Mouse (Mus musculus) R1 (cell line): ENCODE measurements around the gene Sorcs3.
A peak's percentile ranks its signal among the peaks of the same experiment; 100 is the strongest.

Experiments
- DNase-seq: peaks from one replicate; pipeline ENCODE4 v3.0.0-alpha.2; 2018; ENCODE audit warnings: low read depth, low spot score

The Sorcs3 gene

GRCm38 (mm10) chr19:48703763-48704162 lies 497.9 kb downstream of the Sorcs3 start:
- no peak for DNase-seq

- DNase-seq = no peak
Measured at GRCm38 (mm10) chr19:48706267-48706923, 500.6 kb downstream of the Sorcs3 start.

DNA sequence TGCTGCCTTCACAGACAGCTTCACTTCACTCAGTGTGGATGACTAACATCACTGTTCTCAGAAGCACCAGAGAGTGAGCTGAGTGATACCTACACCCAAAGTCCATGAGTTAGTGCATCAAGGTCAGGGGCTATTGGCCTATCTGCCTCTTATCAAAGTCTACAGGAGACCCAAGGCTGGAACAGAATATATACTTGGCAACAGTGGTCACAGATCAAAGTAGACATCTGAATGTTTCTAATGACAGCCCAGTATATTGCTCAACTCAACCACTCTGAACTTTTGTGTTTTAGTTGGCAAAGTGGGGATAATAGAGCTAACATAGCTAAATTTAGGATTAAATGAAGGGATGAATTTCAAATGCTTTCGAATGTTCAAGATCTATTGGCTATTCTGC lies 501.1 kb downstream of the Sorcs3 start:
- DNase-seq = no peak

DNA sequence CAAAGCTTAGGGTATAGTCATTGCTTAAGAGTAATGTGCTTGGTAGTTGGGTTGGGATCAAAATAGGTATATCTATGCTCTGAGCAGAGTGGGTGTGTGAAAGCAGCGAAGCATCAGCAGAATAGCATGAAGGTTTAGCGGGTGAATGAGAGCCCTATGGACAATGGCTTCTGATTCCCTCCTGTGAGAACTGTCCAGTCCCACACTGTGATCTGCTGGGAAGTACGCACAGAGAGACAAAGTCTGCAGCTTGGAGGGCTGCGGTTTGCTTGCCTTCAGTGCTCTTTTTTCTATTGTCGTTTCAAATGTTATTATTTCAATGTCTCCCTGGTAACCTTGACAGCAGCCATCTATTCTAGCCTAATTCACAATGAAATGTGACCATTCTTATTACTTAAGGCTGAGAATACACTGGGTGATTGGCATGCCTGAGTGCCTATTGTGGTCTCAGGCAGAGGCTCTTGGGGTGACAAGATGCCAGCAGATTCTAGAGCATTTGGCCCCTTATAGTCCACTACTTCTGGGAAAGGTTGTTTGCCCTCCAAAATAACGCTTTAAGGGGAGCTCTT lies 520.1 kb downstream of the Sorcs3 start:
- no peak for DNase-seq

DNA sequence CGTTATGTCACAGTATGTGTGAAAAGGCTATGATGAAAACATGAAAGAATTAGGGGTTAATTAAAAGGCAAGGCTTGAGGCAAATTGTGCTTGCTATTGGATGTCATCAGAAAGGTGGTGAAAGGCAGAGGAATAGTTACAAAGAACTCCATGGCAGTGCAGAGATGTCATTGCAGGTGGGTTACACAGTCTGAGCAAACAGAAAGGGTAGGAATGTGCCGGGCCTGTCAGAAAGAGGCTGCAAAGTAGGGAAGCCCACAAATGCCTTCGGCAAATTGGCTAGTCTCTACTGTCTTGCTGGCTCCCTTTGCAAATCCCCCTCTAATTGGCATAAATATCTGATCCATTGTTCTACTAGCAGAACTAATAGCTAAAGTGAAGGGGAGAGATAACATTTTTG lies 521.2 kb downstream of the Sorcs3 start:
- DNase-seq = no peak

- no peak for DNase-seq
Measured at GRCm38 (mm10) chr19:48727601-48728000, 521.8 kb downstream of the Sorcs3 start.

DNA sequence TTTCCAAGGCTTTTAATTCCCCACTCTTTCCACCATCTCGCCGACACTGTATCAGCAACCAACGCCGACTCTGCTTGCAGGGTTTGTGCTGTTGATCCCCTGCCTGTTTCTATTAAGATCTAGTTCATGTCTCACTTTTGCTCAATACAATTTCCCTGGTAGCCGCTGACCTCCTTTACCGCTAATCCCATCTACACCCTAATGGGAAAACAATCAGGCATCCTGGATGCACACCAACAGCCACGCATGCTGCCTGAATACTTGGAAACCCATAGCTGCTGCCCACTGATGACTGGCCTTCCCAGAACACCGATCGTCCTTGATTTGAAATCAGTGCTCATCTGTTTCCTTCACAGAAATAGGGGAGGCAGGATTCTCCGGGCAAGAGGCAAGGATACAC lies 525.9 kb downstream of the Sorcs3 start:
- no peak for DNase-seq

DNA sequence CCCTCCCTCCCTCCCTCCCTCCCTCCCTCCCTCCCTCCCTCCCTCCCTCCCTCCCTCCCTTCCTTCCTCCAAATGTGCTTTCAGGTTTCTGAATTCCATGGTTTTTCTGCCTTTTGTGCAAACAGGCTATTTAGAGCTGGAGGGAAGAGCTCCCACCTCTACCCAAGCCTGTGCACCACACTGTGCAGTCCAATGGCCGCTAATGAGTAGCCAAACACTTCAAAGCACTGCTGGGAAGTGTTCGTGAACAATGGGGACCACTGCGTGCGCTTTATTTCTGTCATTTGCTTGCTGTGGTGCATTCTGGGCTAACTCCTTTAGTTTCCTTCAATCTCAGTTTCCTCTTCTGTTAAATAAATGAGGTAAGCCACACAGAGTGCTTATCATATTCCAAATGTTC lies 528.5 kb downstream of the Sorcs3 start:
- DNase-seq = no peak

DNA sequence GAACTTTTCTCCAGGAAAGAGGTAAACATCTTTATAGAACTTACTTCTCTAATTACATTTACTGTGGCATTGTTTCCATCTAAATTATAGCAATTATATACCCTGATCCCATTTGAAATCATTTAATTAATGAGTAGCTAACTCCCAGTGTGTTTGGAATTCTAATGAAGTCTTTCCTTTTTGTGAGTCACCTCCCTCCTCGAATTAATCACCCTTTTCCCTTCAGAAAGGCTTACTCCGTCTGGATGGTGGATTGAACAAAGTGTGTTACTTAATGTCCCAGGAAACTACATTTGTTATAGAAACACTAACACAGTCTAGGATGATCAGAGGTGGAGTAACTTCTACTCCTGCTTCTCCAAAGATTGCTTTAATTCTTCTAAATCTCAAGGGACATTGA lies 531.7 kb downstream of the Sorcs3 start:
- DNase-seq = no peak

DNA sequence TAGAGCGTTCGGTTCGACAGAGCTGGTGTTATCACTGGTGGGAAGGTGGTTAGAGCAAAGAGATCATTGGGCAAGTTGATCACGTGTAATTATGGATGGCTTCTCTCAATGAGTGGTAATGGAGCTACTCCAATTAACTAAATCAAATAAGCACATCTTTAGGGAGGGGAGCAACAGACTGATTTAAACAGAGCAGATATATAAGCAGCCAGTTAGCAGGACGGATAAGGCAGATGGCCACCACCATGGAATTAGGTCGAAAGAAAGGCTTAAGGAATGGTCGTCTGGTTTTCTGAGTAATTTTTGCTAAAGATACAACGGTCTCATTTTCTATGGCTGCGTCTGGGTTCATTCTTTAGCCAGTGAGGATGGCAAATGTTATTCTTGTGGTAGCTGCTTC lies 549.3 kb downstream of the Sorcs3 start:
- no peak for DNase-seq

GRCm38 (mm10) chr19:48756831-48757230 lies 551.0 kb downstream of the Sorcs3 start:
- no peak for DNase-seq

DNA sequence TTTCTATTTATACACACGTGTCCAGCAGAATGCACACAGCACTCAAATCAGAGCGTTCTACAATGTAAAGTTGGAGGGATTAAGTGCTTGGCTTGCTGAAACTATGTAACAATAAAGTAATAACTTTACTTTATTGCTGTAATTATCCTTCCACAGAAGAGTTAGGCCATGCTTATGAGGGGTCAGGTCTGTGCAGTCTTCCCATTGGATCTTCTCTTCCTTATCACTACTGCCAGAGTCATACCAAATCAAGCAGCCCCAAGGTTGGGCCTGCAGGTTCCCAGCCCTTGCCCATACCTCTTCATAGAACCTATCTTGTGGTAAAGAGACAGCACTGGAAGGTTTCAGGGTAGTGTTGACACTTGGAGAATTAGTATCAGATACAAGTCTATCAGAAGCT lies 560.7 kb downstream of the Sorcs3 start:
- no peak for DNase-seq

GRCm38 (mm10) chr19:48771565-48771964 lies 565.7 kb downstream of the Sorcs3 start:
- DNase-seq = peak; percentile 9

GRCm38 (mm10) chr19:48779095-48779765 lies 573.4 kb downstream of the Sorcs3 start:
- no peak for DNase-seq

DNA sequence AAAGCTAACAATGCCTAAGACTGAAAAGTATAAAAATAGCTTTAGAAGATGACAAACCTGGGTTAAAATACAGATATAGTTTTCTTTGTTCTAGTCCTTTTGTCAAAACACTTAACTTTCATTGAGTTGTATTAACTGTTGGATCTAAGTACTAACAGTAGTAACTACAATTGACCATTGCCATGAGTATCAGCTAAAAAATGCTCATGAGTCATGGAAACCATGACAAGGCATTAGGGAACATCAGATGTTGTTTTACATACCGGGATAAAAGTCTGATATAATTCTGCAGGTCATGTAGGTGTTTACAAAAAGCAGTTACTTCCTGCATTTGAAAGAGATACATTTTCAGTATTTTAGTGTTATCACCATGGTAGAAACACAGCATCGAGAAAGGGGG lies 575.0 kb downstream of the Sorcs3 start:
- no peak for DNase-seq

DNA sequence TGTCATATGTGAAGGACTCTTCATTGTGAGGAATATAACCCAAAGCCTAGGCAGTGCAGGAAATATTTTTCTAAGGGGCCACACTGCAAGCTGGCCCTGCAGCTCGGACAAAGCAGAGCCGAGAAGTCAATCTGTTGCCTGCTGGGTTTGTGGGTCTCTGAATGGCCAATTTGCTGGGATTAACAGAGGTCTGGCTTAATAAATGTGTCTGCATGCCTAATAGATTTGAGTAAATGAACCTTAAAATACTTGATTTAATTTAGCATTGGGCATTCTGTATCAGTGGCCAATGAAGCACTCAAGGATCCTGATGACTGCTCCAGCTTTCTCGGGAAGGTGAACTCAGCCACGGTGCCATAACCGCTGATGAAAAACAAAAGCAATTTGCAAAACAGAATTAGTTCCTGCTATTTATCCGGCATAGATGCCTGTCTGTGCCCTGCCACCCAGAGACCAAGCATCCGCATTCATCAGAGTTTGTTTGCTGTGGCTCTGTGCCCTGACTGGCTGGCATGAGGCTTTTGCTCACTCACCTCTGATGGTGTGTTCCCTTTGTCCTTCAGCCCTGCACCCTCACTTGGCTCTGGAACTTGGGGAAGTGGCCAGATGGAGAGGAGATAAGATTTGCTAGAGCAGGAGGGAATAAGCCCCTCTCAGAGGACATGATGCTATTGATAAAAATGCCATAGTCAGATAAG lies 576.3 kb downstream of the Sorcs3 start:
- DNase-seq = no peak

DNA sequence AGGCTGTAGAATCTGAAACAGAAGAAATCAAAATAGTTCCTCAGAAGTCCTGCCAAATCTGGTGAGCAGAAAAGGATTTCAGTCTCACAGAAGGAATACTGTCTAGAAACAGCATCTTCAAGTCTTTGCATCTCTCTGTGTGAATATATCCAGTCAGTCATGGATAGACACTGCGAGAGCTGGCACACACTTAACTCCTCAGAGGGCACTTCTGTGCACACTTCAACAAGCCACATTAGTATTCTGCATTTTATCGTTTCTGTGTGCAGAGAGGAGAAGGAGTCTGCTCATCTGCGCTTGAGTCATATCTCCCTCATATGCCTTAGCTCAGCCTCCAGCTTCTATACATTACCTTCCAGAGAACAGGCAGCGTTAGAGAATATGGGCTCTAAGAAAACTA lies 581.4 kb downstream of the Sorcs3 start:
- no peak for DNase-seq

DNA sequence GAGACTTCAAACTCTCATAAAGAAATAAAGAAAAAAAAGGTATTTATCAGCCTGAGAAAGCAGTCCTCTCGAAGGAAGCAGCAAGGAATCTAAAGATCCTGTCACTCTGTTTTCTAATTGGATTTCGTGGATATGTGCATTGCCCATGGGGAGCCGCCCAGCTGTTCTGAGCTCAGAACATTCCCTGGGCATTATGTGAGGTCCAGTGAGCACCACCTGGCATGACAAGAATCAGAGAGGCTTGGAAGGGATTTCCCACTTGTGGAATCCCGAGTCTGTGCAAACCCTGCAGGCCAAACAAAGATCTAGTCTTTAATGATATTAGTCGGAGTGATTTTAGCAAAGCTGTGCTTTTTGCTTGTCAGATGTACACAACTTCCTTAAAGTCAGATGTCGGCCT lies 598.7 kb downstream of the Sorcs3 start:
- no peak for DNase-seq

DNA sequence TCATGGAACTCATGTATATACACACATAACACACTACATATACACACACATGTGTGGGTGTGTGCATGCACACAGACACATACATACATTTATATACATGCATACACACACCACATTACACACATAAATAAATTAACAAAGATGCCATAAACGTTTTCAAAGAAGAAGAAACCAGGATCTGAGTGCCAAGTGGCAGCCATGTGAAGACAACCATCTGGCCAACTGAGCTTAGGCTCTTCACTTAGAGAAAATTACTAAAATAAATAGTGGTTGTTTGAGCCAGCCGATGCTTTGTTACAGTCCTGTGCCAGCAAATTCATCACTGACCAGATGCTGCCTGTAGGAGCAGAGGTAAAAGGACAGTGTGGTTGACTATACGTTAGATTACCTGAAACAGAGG lies 605.7 kb downstream of the Sorcs3 start:
- DNase-seq = no peak

DNA sequence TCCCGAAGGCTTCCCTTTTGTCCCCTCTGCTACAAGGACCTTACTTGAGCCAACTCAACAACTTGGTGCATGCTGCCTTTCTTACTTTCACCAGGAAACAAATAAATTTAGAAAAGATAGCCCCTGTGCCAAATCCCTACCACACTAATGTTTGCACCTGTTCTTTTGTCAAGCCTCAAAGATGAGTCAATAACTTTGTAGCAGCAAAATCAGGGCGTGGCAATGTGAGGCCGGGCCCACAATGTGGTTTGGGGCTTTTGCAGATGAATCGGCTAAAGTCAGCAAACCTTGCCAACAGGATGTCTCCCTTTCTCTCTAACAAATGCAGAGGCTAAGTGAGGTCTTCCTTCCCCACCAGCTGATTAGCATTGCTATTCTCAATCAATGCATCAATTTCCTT lies 608.0 kb downstream of the Sorcs3 start:
- no peak for DNase-seq

- DNase-seq = no peak
Measured at GRCm38 (mm10) chr19:48815064-48815463, 609.2 kb downstream of the Sorcs3 start.

DNA sequence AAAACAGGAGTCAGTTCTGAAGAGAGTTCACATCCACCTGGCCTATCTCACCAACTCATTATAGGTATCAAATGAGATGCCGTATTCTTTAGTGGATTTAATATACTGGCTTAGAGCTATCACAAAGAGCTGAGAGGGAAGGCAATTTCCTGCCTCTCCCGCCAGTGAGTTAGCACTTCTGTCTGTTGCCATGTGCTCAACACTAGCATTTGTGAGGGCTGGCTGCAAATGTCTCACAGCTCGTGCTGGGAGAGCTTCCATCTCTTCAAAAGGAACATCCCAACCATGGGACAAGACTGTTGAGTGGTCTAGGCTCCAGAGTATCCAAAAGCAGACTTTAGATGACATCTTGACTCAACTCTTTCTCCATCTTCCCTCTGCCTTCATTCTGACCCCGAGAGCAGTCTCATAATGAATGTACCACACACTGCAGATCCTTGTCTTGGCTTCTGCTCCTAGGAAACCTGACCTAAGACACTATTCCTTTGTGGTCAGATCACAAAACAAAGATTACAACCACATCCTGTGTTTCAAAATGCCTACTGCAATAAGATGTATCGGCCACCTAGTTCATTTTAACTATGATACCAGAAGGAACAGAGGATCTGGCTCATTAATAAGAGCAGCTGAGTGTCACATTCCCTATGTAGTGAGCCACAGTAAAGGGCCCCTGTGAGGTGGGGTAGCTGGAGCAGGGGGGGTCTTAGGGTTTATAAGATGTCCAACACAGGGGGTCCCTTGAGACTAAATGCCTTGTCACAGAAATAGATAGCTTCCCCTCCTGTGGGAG lies 614.9 kb downstream of the Sorcs3 start:
- no peak for DNase-seq
